In genomic region chr1:184935980-184936379, GRCm38 (mm10) we compare ENCODE assay signal across 1 mouse cellular context.
TF ChIP-seq lines count a peak whose summit lies in the region.

No protein-coding gene starts in this region.

TF ChIP-seq in MEL, 35 proteins besides CTCF, POLR2A, EP300 and RAD21 (continued from another document):
- TF ChIP-seq HCFC1 (IDR thresholded peaks at IDR 0.05; ENCODE audit: low read depth, low read length), result no peak
- TF ChIP-seq MYC (IDR thresholded peaks at IDR 0.05; ENCODE audit: low read depth, low read length), result 0 out of 2 replicates have a peak, but pooled peaks have one; percentile 18
- TF ChIP-seq GABPA (IDR thresholded peaks at IDR 0.05; ENCODE audit: low read depth, low read length), result no peak
- TF ChIP-seq CHD2 (IDR thresholded peaks at IDR 0.05; ENCODE audit: low read length), result no peak
- no peak for TF ChIP-seq POLR2AphosphoS5 (IDR thresholded peaks at IDR 0.05; ENCODE audit: borderline replicate concordance, low read depth, low read length)
- no peak for TF ChIP-seq ZKSCAN1 (IDR thresholded peaks at IDR 0.05; ENCODE audit: low read depth, low read length)
- no peak for TF ChIP-seq BHLHE40 (IDR thresholded peaks at IDR 0.05; ENCODE audit: borderline replicate concordance, low read depth, low read length)
- peak; percentile 40; the same call in 1 of the 2 replicates for TF ChIP-seq SIN3A (IDR thresholded peaks at IDR 0.05; ENCODE audit: low read length)
- TF ChIP-seq UBTF (IDR thresholded peaks at IDR 0.05; ENCODE audit: borderline replicate concordance, insufficient read depth, low read depth, low read length), result no peak
- no peak for TF ChIP-seq POLR2AphosphoS2 (IDR thresholded peaks at IDR 0.05; ENCODE audit: low read length)
- TF ChIP-seq ELF1 (IDR thresholded peaks at IDR 0.05; ENCODE audit: low read depth, low read length), result no peak
- TF ChIP-seq CHD1 (IDR thresholded peaks at IDR 0.05; ENCODE audit: low read depth, low read length), result no peak
- no peak for TF ChIP-seq ZNF384 (IDR thresholded peaks at IDR 0.05; ENCODE audit: low read depth, low read length)
- TF ChIP-seq ZC3H11A (IDR thresholded peaks at IDR 0.05; ENCODE audit: low read depth, low read length), result no peak
